Mouse (Mus musculus) CH12.LX (cell line): ENCODE results near the gene Ip6k1. TPM values are rescaled to one million over a fixed set of nuclear protein-coding genes. Genes with fewer than 3 reads are reported as not detected.

Source experiments
- DNase-seq: peaks from one replicate; pipeline ENCODE4 v3.0.0-alpha.2; 2013; ENCODE audit errors: extremely low read depth
- H3K27ac ChIP-seq: 2 replicates; pipeline ENCODE4 v1.5.1; 2012; ENCODE audit warnings: low read depth, mild to moderate bottlenecking, control low read depth, moderate library complexity; ENCODE audit not compliant: insufficient read depth
- H3K27me3 ChIP-seq: replicated peaks from 2 replicates; pipeline ENCODE3; 2012; ENCODE audit warnings: inconsistent platforms
- H3K36me3 ChIP-seq, 2 experiments: replicated peaks in 1 of 2; 2 replicates each; pipeline versions ENCODE3 to v1.6.1; 2012; ENCODE audit warnings: inconsistent platforms in 1 of 2, low read length in 1 of 2, mild to moderate bottlenecking in 1 of 2, mixed read lengths in 1 of 2, moderate library complexity in 1 of 2; ENCODE audit not compliant: control insufficient read depth in 1 of 2, insufficient read depth in 1 of 2
- H3K4me1 ChIP-seq, 2 experiments: 2 replicates each; pipeline ENCODE4 v1.6.1; 2012; ENCODE audit warnings: inconsistent platforms in 1 of 2, moderate library complexity in 1 of 2; ENCODE audit not compliant: insufficient read depth in 2 of 2, control insufficient read depth in 1 of 2
- H3K4me2 ChIP-seq: 2 replicates; pipeline ENCODE4 v1.6.1; 2012; ENCODE audit warnings: low read depth, mild to moderate bottlenecking, control low read depth; ENCODE audit not compliant: poor library complexity, insufficient read depth, severe bottlenecking
- H3K4me3 ChIP-seq, 3 experiments: fragments of 150-350 bp in 1 of 3; sonication (generic) in 1 of 3; replicated peaks in 1 of 3; 2 replicates each; pipeline versions ENCODE3 to v1.5.1; 2011 to 2012; ENCODE audit warnings: low read depth in 2 of 3, low read length in 2 of 3, mild to moderate bottlenecking in 2 of 3, moderate library complexity in 2 of 3, control low read depth in 1 of 3, improper control_type of control experiment in 1 of 3, inconsistent platforms in 1 of 3, mixed read lengths in 1 of 3; ENCODE audit not compliant: poor library complexity in 1 of 3
- H3K79me2 ChIP-seq: replicated peaks from 2 replicates; pipeline ENCODE4 v1.6.1; 2012; ENCODE audit warnings: mild to moderate bottlenecking, moderate library complexity; ENCODE audit not compliant: control insufficient read depth, poor library complexity, insufficient read depth, severe bottlenecking; ENCODE audit errors: extremely low read depth
- H3K9ac ChIP-seq: 2 replicates; pipeline ENCODE4 v1.6.1; 2012; ENCODE audit warnings: low read depth, mild to moderate bottlenecking, control low read depth, moderate library complexity; ENCODE audit not compliant: insufficient read depth
- H3K9me3 ChIP-seq: replicated peaks from 2 replicates; pipeline ENCODE3; 2012; ENCODE audit warnings: low read length, inconsistent platforms, mixed read lengths
- E2F4 ChIP-seq: IDR thresholded peaks from 2 replicates; pipeline ENCODE4 v1.6.1; 2011; ENCODE audit warnings: low read depth, low read length, improper control_type of control experiment; ENCODE audit not compliant: insufficient replicate concordance
- EP300 ChIP-seq: IDR thresholded peaks from 2 replicates; pipeline ENCODE4 v1.6.1; 2011; ENCODE audit warnings: low read length, improper control_type of control experiment
- GABPA ChIP-seq: IDR thresholded peaks from 2 replicates; pipeline ENCODE4 v1.6.1; 2012; ENCODE audit warnings: low read depth, low read length, improper control_type of control experiment, inconsistent platforms; ENCODE audit not compliant: insufficient replicate concordance
- HCFC1 ChIP-seq: IDR thresholded peaks from 2 replicates; pipeline ENCODE4 v1.6.1; 2012; ENCODE audit warnings: low read depth, mild to moderate bottlenecking, inconsistent platforms, low read length, improper control_type of control experiment
- IRF4 ChIP-seq: IDR thresholded peaks from 2 replicates; pipeline ENCODE4 v1.6.1; 2014; ENCODE audit warnings: low read depth, mild to moderate bottlenecking, inconsistent platforms, low read length, improper control_type of control experiment
- JUN ChIP-seq: IDR thresholded peaks from 2 replicates; pipeline ENCODE4 v1.6.1; 2011; ENCODE audit warnings: low read depth, mild to moderate bottlenecking, low read length, improper control_type of control experiment, moderate library complexity; ENCODE audit not compliant: insufficient read depth
- JUND ChIP-seq: conservative IDR thresholded peaks from 2 replicates; pipeline ENCODE4 v1.6.1; 2011; ENCODE audit warnings: low read depth, low read length, improper control_type of control experiment
- KAT2A ChIP-seq: IDR thresholded peaks from 2 replicates; pipeline ENCODE4 v1.6.1; 2012; ENCODE audit warnings: low read length, improper control_type of control experiment, inconsistent platforms; ENCODE audit not compliant: insufficient replicate concordance
- MAX ChIP-seq: IDR thresholded peaks from 2 replicates; pipeline ENCODE4 v1.6.1; 2011; ENCODE audit warnings: low read length, improper control_type of control experiment
- MAZ ChIP-seq: IDR thresholded peaks from 2 replicates; pipeline ENCODE4 v1.6.1; 2012; ENCODE audit warnings: low read depth, mild to moderate bottlenecking, inconsistent platforms, low read length, improper control_type of control experiment, moderate library complexity
- PAX5 ChIP-seq: IDR thresholded peaks from 2 replicates; pipeline ENCODE4 v1.6.1; 2012; ENCODE audit warnings: low read length, inconsistent platforms, mixed read lengths
- POLR2AphosphoS2 ChIP-seq: IDR thresholded peaks from 2 replicates; pipeline ENCODE4 v1.6.1; 2011; ENCODE audit warnings: low read depth, low read length, improper control_type of control experiment
- RAD21 ChIP-seq: IDR thresholded peaks from 2 replicates; pipeline ENCODE4 v1.6.1; 2011; ENCODE audit warnings: low read depth, mild to moderate bottlenecking, low read length, improper control_type of control experiment, moderate library complexity
- SIN3A ChIP-seq: IDR thresholded peaks from 2 replicates; pipeline ENCODE4 v1.6.1; 2012; ENCODE audit warnings: low read length, improper control_type of control experiment, inconsistent platforms
- TBP ChIP-seq: conservative IDR thresholded peaks from 2 replicates; pipeline ENCODE4 v1.6.1; 2011; ENCODE audit warnings: low read depth, low read length, improper control_type of control experiment
- UBTF ChIP-seq: IDR thresholded peaks from 2 replicates; pipeline ENCODE4 v1.6.1; 2012; ENCODE audit warnings: low read depth, mild to moderate bottlenecking, inconsistent platforms, low read length, improper control_type of control experiment, moderate library complexity
- USF1 ChIP-seq: IDR thresholded peaks from 2 replicates; pipeline ENCODE4 v1.6.1; 2014; ENCODE audit warnings: low read depth, mild to moderate bottlenecking, inconsistent platforms, low read length, improper control_type of control experiment
- ZC3H11A ChIP-seq: IDR thresholded peaks from 2 replicates; pipeline ENCODE4 v1.6.1; 2012; ENCODE audit warnings: low read depth, mild to moderate bottlenecking, inconsistent platforms, low read length, improper control_type of control experiment
- ZKSCAN1 ChIP-seq: IDR thresholded peaks from 2 replicates; pipeline ENCODE4 v1.6.1; 2012; ENCODE audit warnings: low read depth, inconsistent platforms, low read length, improper control_type of control experiment, borderline replicate concordance
- ZNF384 ChIP-seq: IDR thresholded peaks from 2 replicates; pipeline ENCODE4 v1.6.1; 2012; ENCODE audit warnings: low read depth, low read length, improper control_type of control experiment, inconsistent platforms
- dilution Hi-C: fragments of 300-500 bp; cut with MboI; formaldehyde crosslinking; loops from 2 replicates; pipeline ENCODE4 v1.14.3; 2020; ENCODE audit warnings: low sequenced_read_pairs; ENCODE audit not compliant: extremely low pct_unique_long_range_greater_than_20kb, extremely low pct_ligation_motif_present
- in situ Hi-C: fragments of 300-500 bp; cut with MboI; formaldehyde crosslinking; loops from 3 replicates; pipeline ENCODE4 v1.14.3; 2019; ENCODE audit warnings: low sequenced_read_pairs, low pct_ligation_motif_present, low pct_unique_long_range_greater_than_20kb, mixed read lengths
- polyA plus RNA-seq: library from polyadenylated mRNA; unstranded; fragments of >175 nt; gene quantifications from 2 replicates; pipeline ENCODE4 v1.2.1, GENCODE M21; 2012; ENCODE audit warnings: low read depth; ENCODE audit not compliant: insufficient read length
- total RNA-seq, 2 experiments: library from RNA; depleted of rRNA; stranded (reverse); fragments of 300-350 nt in 1 of 2; fragments of >200 nt in 1 of 2; gene quantifications; 2 replicates each; pipeline ENCODE4 v1.2.3; 2012 to 2014

Gene Ip6k1
- total and polyA plus RNA-seq, 3 experiments: 26.0 to 40.7 (median 27.1) TPM

DNA sequence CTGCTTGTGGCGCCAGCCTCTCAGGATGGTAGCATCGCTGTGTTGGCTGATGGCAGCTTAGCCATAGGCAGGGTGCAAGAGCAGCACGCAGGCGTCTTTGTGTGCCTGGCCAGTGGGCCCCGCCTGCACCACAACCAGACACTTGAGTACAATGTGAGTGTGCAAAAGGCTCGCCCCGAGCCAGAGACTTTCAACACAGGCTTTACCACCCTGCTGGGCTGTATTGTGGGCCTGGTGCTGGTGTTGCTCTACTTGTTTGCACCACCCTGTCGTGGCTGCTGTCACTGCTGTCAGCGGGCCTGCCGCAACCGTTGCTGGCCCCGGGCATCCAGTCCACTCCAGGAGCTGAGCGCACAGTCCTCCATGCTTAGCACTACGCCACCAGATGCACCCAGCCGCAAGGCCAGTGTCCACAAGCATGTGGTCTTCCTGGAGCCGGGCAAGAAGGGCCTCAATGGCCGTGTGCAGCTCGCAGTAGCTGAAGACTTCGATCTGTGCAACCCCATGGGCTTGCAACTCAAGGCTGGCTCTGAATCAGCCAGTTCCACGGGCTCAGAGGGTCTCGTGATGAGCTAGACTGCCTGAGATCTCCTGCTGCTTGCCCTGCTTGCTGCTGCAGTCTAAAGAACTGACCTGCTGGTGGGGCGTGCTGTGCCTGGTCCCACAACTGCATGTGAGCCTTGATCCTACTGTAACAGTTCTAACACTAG, 52.2 kb downstream of the Ip6k1 start:
- peaks cover 86 to 93% of the 10 kb centered on the region in 2 experiments for H3K36me3 ChIP-seq
- in situ Hi-C loops (loop anchor here (5.0 kb wide), 1 partner anchor 87 kb away; no protein-coding TSS in a partner anchor), dilution Hi-C loops (no loop called here)
- H3K27me3 ChIP-seq: no peaks in the 10 kb centered on the region
- H3K79me2 ChIP-seq: no peaks in the 10 kb centered on the region
- no peak for DNase-seq
- H3K9ac ChIP-seq: no peak overlapping the region
- TF ChIP-seq E2F4 (no peak), TBP (no peak), ZC3H11A (no peak), IRF4 (no peak), ZKSCAN1 (no peak), MAX (no peak), UBTF (no peak), USF1 (no peak), JUND (no peak), SIN3A (no peak), RAD21 (no peak), MAZ (no peak), ZNF384 (no peak)
- H3K4me3 ChIP-seq: no peak overlapping the region
- no peak overlapping the region for H3K27ac ChIP-seq
- H3K4me1 ChIP-seq: peaks cover 2 to 24% of the 10 kb centered on the region in 2 experiments; a peak in 2 of 4 replicates
- H3K4me2 ChIP-seq: no peak overlapping the region
- no peaks in the 10 kb centered on the region for H3K9me3 ChIP-seq

- Histone ChIP-seq H3K4me1 (peaks cover under 1 to 18% of the 10 kb centered on the region in 2 experiments; a peak in 2 of 4 replicates), H3K36me3 (peaks cover 92 to 98% of the 10 kb centered on the region in 2 experiments), H3K9me3 (no peaks in the 10 kb centered on the region), H3K27me3 (no peaks in the 10 kb centered on the region), H3K9ac (no peak overlapping the region), H3K27ac (no peak overlapping the region), H3K79me2 (no peaks in the 10 kb centered on the region), H3K4me3 (no peak overlapping the region), H3K4me2 (no peak overlapping the region)
- in situ Hi-C loops: loop anchor here (5.0 kb wide), 1 partner anchor 88 kb away; no protein-coding TSS in a partner anchor
- dilution Hi-C loops: no loop called here
- TF ChIP-seq HCFC1 (no peak), PAX5 (no peak), EP300 (no peak), ZNF384 (no peak), MAZ (no peak), JUN (no peak), GABPA (no peak), POLR2AphosphoS2 (0 out of 2 replicates have a peak, but pooled peaks have one; percentile 18), KAT2A (no peak)
- no peak for DNase-seq
These were observed 52.8 kb downstream of the Ip6k1 start for GRCm38 (mm10) chr9:108055061-108055460.
